Mouse (Mus musculus) urinary bladder, postnatal 10 days (tissue): Measurements from ENCODE around the gene Gba.
A peak's percentile ranks its signal among the peaks of the same experiment; 100 is the strongest.
"Not testable (repeated sequence)": the region's sequence is repeated elsewhere in the genome, so short reads cannot be mapped to it uniquely, and the experiment has no call there.

ENCODE experiments used
- DNase-seq: peaks from one replicate; pipeline ENCODE4 v3.0.0; 2022; ENCODE audit warnings: low spot score

Gene Gba

DNA sequence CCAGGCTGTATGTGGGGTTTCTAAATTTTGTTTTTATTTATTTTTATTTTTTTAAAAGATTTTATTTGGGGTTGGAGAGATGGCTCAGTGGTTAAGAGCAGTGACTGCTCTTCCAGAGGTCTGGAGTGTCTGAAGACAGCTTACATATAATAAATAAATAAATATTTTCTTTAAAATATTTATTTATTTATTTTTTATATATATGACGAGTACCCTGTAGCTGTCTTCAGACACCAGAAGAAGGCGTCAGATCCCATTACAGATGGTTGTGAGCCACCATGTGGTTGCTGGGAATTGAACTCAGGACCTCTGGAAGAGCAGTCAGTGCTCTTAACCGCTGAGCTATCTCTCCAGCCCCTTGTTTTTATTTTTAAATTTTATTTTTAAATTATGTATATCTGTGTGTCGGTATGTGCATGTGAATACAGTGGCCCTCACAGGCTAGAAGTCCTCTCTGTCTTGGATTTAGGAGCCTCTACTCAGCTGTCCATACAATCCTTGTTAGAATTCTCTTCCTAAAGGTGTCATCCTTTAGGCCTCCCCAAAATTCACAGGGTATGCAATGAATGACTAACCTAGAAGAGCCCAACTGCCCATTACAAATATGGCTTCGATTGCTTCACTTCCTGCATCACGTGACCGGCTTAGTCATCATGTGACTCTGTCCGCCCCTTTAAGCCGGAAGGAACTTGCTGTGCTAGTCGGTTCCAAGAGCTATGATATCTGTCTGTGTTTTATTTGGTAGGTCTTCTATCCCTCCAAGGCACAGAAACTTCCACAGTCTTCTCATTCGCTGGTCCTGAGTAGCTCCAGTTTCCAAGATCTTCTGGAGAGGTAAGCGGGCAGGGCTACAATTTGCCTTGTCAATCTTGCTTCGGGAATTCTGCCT lies at the start of gene Gba:
Gene Gba, plus strand, starts transcription at position 676 of the 889 bp plus-strand sequence.
- no peak for DNase-seq

DNA sequence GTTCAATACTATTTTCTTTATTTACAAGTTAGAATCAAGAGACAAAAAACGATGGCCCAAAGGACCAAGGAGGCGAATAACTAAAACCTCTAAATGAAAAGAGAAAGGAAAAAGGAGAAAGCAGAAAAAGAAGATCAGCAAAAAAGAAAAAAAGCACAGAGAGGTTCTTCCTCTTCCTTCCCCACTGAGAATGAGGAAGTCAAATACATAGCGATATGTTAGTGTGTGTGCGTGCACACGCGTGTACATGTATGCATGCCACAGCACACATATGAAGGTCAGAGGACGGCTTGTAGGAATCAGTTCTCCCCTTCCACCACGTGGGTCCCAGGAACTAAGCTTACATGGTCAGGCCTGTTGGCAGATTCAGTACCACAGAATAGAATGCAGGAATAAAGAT lies 45.8 kb upstream of the Gba start:
- DNase-seq, result no peak

DNA sequence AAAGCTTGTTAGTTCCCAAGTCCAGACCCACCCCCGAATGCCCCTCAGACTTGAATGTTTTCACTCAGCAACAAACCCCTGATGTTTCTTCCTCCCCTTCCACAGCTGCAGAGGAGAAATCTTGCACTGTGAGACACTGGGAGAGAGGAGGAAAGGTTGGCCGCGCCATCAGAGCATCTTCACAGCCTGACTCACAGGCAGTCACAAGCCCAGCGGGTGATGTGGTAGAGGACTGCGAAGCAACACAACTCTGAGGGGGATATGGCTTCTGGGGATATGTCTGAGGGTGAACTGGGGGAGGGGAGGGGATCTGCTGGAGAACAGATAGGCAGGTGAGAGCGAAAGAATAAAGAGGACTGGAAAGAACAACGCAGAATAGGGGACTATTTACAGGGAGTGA lies 44.1 kb upstream of the Gba start:
- DNase-seq, result no peak

DNA sequence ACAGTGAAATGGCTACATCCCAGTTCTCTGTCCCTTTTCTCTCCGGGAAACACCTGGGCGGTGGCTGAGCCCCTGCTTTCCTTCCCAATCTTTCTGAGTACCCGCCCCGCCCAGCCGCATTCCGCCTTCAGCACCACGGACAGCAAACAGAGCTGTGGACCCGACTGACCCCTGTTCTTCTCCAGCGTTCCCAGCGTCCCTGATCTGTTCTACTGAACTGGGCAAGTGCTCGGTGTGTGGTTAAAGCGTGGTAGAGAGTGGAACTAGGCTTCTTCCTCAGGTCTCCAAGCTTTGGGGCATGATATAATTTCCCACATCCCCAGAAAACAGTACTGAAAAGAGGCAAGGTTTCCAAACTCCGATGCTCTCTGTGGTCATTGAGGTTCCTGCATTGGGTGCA lies 43.5 kb upstream of the Gba start:
- peak; percentile 30 for DNase-seq

DNA sequence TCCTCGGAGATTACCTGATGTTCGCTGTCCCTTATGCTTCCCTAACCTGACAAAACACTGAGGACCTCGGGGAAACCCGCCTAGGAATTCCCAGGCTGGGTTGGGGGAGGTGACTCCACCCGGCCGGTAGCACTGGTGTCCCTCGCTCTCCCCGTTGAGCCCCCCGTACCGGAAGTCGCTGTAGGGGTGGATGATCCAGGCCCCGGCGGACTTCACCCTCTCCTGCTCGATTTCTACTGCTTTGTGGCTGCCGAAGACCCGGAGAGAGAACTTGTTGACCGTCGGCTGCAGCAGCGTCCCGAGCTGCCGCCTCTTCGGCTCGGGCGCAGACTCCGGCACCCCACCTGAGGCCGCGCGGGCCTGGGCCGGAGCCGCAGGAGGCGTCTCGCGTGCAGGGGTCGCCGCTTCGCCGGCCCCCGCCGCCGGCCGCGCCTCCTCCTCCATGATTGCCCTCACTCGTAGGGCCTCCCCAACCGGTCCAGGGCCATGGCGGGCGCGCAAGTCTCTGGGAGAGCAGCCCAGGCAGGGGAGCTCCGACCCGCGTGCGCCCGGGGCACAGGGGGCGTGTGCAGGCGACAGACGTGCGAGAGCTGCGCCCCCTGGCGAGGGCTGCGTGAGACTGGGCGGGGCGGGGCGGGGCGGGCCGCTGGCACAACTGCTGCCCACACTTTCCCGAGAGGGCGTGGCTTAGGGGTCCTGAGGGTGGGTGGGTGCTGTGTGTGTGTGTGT lies 42.9 kb upstream of the Gba start, which contains the start of gene Hcn3:
Gene Hcn3, minus strand, starts transcription at position 581 of the 729 bp plus-strand sequence.
- DNase-seq, result no peak

DNA sequence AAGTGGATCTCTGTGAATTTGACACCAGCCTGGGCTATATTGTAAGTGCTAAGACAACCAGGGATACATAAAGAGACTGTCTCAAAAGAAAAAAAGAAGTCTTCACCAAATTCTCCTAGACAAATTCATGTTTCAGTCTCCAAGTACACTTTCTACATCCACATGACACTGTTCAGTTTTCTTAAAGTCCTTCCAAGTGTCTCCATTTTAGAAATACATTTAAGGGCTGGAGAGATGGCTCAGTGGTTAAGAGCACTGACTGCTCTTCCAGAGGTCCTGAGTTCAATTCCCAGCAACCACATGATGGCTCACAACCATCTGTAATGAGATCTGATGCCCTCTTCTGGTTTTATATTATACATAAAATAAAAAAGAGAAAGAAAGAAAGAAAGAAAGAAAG lies 41.5 kb upstream of the Gba start:
- not testable (repeated sequence) for DNase-seq

DNA sequence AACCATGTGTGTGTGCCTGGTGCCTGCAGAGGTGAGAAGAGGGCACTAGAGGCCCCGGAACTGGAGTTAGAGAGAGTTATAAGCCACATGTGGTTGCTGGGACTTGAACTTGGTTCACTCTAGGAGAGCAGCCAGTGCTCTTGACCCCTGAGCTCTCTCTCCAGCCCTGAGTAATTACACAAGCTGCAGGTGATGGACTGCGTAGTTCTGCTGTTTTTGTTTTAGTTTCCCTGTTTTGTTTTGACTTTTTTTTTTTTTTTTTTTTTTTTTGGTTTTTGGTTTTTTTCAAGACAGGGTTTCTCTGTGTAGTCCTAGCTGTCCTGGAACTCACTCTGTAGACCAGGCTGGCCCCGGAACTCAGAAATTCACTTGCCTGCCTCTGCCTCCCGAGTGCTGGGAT lies 40.9 kb upstream of the Gba start:
- DNase-seq, result no peak

DNA sequence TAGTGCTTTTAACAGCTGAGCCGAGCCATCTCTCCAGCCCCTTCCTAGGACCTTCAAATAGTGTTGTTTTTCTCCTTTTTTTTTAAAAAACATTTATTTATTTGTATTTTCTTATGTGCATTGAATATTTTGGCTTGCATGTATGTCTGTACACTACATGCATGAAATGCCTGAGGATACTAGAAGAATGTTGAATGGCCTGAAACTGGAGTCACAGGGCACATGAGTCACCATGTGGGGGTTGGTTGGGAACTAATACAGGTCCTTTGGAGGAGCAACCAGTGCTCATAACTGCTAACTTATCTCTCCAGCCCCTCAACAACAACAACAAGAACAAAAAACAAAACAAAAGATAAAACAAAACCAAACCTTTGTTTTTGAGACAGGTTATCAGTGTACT lies 39.6 kb upstream of the Gba start:
- no peak for DNase-seq

DNA sequence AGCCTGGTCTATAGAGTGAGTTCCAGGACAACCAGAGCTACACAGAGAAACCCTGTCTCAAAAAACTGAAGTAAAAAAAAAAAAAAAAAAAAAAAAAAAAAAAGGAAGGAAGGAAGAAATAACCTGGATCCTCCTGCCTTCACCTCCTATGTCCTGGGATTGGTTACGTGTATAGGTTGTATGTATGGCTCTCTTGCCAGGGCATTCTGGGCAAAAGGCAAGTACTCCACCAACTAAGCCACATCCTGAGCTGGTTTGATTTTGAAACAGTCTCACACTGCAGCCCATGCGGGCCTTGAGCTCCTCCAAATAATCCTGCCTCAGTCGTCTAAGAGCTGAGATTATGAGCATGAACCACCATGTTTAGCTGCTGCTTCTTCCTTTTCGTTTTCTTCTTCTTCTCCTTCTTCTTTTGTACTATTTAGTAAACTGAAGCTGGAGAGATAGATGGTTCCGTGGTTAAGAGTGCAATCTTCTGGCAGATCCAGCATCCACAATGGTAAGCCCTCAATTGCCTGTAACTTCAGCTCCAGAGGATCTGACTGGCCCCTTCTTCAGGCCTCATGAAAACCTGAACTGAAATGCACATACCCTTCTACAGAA lies 39.0 kb upstream of the Gba start:
- no peak for DNase-seq

DNA sequence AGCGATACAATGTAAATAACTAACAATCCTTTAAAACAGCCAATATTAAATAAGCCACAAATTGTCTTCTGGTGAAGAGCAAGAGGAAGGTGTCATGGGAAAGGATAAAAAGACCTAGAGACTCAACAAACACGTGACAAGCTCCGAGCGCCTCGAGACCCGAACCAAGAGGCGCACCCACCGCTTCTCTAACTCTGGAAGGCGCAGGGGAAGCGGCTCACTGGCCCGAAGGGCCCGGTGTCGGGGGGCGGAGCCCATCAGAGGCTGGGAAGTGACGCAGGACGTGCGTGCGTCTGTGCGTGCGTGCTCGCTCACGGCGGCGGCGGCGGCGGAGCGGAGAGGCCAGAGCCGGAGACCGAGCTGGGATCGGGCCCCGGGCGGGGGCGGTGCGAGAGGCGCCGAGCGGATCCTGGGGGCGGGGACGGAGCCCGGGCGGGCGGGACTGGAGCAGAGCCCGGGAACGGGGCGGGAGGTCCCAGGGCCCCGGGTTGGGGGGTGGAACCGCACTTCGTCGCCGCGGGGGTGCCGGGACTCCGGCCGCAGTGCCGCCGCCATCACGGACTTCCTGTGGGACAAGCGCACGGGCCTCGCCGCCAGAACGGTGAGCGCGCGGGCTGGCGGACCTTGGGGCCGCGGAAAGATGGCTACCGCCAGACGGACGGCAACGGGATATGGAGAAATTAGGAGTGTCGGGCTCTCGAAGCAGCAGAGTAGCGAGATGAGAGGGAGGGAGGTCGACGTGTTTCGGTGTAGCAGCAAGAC lies 38.0 kb upstream of the Gba start, which contains the start of gene Clk2:
Gene Clk2, plus strand, starts transcription at position 290 of the 762 bp plus-strand sequence.
- peak; percentile 68 for DNase-seq

DNA sequence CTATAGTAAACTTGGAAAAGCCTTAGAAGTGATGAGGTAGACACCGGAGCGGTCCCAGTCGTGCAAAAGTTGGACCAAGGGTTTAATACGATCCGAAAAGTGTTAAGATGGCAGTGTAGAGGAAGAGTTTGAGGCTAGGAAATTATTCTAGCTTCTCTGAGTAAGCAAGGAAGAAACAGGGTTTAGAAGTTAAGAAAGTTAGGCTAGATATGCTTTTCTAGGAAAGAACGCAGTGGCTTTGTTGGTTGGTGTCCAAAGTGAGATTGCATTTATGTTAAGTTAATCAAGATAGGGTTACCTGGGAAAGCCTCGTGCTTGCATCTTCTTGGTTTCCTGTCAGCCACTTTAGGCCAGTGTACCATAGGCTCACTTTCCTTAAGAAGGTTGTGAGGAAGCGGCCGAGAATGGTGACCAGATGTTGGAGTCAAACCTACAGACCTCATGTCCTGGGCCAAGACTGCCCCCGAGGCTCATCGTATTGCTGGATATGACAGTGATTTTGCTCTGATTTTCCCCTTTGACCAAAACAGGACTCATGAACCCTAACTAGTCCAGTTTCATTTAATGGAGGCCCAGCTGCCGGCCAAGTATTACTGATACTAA lies 37.4 kb upstream of the Gba start:
- DNase-seq, result no peak

DNA sequence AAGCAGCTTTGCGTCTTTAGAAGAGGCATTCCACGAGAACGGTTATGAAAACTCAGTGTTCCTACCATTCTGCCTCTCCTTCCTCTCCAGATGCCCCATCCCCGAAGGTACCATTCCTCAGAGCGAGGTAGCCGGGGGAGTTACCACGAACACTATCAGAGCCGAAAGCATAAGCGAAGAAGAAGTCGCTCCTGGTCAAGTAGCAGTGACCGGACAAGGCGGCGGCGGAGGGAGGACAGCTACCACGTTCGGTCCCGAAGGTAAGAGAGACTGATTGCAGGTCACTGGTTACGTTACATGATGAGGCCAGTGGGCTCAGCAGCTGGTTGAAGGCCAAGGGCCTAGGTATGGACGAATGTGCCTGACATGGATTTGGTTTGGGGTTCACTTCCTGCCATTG lies 35.8 kb upstream of the Gba start:
- DNase-seq, result no peak

DNA sequence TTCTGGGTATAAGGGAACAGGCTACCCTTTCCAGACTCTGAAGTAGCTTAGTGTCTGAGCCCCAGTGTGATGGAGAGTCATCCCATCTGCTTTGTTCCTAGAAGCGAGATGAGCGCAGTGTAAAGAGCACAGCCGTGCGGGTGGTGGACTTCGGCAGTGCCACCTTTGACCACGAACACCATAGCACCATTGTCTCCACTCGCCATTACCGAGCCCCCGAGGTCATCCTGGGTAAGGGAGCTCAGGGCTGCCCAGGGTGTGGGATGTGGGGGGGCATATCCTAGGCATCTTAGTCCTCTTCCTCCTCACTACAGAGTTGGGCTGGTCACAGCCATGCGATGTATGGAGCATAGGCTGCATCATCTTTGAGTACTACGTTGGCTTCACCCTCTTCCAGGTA lies 27.9 kb upstream of the Gba start:
- DNase-seq, result no peak

DNA sequence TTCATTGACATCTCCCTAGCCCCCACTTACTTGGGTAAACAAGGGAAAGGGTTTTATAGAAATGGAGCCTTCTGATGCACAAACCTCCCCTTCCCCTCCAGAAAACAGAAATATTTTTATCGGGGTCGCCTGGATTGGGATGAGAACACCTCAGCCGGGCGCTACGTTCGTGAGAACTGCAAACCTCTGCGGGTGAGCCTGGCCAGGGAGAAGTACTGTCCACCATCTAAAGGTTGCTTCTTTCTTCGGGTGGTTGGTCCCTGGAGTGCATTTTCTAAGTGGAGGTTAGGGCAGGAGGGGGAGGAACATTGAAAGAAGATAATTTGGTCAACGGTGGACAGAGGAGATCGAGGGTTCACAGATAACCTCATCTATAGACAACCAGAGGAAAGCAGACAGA lies 27.2 kb upstream of the Gba start:
- no peak for DNase-seq

DNA sequence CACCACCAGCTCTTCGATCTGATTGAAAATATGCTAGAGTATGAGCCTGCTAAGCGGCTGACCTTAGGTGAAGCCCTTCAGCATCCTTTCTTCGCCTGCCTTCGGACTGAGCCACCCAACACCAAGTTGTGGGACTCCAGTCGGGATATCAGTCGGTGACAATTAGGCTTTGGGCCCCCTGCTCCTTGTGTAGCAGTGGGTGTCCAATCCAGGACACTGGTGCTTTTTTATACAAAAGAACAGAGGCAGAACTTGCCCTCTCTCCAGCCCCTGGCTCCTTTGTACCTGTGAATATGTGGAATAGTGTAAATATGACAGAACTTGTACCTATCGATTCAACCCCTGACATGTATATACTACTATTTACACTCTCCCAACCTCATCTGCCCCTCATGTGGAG lies 26.3 kb upstream of the Gba start:
- no peak for DNase-seq

DNA sequence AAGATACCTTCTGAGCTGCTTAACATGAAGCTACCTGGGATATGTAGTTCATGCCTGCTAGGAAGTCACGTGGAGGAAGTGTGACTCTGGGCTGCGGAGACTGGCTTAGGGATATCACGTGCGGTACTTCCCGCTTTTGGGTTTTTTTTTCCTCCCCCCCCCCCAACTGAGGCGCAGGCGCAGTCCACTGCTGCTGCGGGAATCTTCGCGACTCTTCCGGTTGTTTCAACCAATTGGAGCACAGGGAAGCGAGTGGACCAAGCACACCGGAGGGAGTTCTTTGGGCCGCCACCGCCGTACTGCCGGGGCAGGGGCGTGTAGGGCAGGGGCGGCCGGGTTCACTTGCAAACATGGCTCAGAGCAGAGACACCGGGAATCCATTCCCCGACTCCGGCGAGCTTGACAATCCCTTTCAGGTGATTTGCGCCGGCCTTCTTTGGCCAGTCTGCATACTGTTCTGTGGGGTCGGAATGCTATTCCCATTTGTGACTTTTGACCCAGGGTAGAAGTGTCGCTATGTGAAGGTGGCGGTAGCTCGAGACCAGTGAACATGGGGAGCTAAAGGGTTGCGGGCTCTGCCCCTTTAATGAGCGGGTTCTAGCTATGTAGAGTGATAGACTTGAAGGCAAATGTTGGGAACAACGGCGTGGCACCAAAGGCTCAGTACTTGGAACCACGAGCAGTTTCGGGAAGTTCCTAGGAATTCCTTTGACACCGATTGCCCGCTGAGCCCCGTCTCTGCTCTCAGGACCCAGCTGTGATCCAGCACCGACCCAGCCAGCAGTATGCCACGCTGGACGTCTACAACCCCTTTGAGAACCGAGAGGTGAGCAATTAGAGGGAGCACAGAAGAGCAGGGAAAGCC lies 25.3 kb upstream of the Gba start, which contains the start of gene Scamp3:
Gene Scamp3, plus strand, starts transcription at position 232 of the 865 bp plus-strand sequence.
- peak; percentile 44 for DNase-seq

DNA sequence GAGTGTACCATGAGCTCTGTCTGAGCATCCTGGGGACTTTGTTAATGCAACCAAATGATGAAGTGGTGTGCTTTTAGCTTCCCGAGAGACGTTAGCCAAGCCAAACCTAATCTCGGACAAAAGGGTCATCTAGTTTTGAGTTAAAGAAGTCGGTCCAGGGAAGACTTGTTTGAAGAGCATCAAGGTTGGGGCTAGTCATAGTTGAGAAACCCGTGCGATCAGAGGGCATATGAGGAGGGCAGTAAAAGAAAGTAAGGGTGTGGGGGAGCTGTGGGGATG lies 24.7 kb upstream of the Gba start:
- DNase-seq, result no peak

DNA sequence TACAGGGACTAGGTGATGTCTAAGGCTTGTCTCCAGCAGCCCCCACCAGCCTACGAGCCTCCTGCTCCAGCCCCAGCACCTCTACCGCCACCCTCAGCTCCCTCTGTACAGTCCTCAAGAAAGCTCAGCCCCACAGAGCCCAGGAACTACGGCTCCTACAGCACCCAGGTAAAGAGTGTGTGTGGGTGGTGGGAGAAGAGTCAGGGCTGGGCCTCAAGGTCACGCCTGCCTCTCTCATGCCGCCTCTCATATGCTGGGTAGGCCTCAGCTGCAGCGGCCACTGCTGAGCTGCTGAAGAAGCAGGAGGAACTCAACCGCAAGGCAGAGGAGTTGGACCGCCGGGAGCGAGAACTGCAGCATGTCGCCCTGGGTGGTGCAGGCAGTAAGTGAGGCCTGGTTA lies 23.7 kb upstream of the Gba start:
- DNase-seq, result no peak

DNA sequence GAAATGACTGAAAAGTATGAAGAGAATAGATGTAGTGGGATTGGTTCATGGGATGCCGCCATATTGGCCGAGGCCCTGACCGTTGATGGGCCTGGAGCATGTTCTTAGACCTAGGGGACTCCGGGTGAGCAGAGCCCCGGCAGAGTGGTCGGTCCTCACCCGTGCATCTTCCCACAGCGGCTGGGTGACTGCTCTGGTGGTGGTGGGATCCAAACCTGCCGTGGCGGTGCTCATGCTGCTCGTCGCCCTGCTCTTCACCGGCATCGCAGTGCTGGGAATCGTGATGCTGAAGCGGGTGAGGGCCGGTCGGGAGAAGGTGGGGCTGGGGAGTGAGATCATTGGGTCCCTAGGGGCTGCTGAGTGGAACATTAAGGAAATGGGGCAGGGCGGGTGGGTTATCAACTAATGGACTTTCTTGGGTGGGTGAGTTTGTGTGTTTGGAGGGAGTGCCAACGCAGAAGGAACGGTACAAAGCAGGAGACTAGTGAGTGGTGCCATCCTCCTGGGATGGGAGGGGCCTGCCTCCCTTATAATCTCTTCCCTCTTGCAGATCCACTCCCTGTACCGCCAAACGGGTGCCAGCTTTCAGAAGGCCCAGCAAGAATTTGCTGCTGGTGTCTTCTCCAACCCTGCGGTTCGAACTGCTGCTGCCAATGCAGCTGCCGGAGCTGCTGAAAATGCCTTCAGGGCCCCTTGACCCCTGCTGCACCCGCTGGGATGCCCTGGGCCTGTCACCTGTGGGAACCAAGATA lies 20.8 kb upstream of the Gba start:
- no peak for DNase-seq

DNA sequence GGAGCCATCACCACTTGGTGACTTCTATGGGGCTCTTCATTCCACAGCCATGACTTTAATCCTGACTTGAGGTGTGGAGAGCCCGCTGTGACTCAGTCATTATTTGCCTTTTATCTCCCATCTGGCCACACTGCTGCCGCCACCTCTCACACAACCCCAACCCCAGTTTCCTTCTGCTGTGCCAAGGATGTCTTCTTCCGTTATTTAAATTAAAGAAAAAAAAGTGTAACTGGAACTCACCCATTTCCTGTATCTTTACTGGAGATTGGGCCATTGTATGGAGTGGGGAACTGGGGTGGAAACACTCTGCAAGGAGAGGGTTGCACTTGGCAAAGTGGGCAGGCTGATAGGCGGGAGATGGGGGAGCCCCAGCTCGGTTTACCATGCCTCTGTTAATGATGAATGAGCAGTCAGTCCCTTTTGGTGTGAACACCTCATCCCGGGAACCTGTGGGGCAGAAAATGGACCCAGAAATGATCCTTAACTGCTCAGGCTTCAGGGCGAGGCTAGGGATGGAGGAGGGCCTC lies 20.1 kb upstream of the Gba start:
- no peak for DNase-seq
